Mouse (Mus musculus) heart, postnatal 36 days (tissue): ENCODE measurements around the gene Polr2c. TPM values are rescaled to one million over a fixed set of nuclear protein-coding genes. Genes with fewer than 3 reads are reported as not detected.
A peak's percentile ranks its signal among the peaks of the same experiment; 100 is the strongest.
"Not testable (repeated sequence)": the region's sequence is repeated elsewhere in the genome, so short reads cannot be mapped to it uniquely, and the experiment has no call there.

ENCODE experiments used
- DNase-seq, 2 experiments: peaks; one replicate each; pipeline ENCODE4 v3.0.0; 2021 to 2022
- intact Hi-C: fragments of 180-260 bp; cut with DNase I; formaldehyde crosslinking; loops from one replicate; pipeline ENCODE4 v1.15.1; 2025
- total RNA-seq, 2 experiments: library from RNA; stranded (reverse); gene quantifications; 2 replicates each; pipeline ENCODE4 v1.2.3; 2021

The Polr2c gene
- total RNA-seq, 2 experiments from 2014 or later, result 69.1 to 69.9 TPM

GRCm38 (mm10) chr8:94837662-94838574 is 19.3 kb upstream of the Polr2c start, which contains the start of the genes Coq9 and Ciapin1:
Coq9 (plus strand) TSS chr8:94838321.
Ciapin1 (minus strand) TSS chr8:94838358.
- intact Hi-C loops, result loop anchor here (5.0 kb wide), 1 partner anchor 741 kb away; the partner anchor contains the start of gene Bbs2
- DNase-seq, result peak; percentile 93

- intact Hi-C loops, result loop anchor here (5.0 kb wide), 1 partner anchor 741 kb away; the partner anchor contains the start of gene Bbs2
- peak in 1 of 2 experiments; percentile 79 for DNase-seq
These were observed 18.6 kb upstream of the Polr2c start for GRCm38 (mm10) chr8:94838600-94838999.

- intact Hi-C loops, result loop anchor here (10.0 kb wide), 1 partner anchor 624 kb away; no protein-coding TSS in a partner anchor
- DNase-seq, result no peak
These were observed 16.1 kb upstream of the Polr2c start for GRCm38 (mm10) chr8:94841183-94841582.

- intact Hi-C loops, result no loop called here
- no peak for DNase-seq
These were observed 7.2 kb upstream of the Polr2c start for GRCm38 (mm10) chr8:94850049-94850448.

GRCm38 (mm10) chr8:94854761-94855160 is 2.5 kb upstream of the Polr2c start:
- intact Hi-C loops, DNase-seq: not testable (repeated sequence)

GRCm38 (mm10) chr8:94857011-94857345 is 272 bp upstream of the Polr2c start:
- intact Hi-C loops, result no loop called here

GRCm38 (mm10) chr8:94861352-94861910 is 4.2 kb downstream of the Polr2c start:
- DNase-seq, result peak; percentile 71 to 74
- intact Hi-C loops, result no loop called here

More at GRCm38 (mm10) chr8:94857011-94857345, 272 bp upstream of the Polr2c start:
- DNase-seq, result no peak

GRCm38 (mm10) chr8:94862487-94863220 is 5.4 kb downstream of the Polr2c start:
- no peak for DNase-seq
- intact Hi-C loops, result no loop called here

GRCm38 (mm10) chr8:94863897-94864673 is 6.8 kb downstream of the Polr2c start:
- intact Hi-C loops, result no loop called here
- no peak for DNase-seq

GRCm38 (mm10) chr8:94865292-94865691 is 8.0 kb downstream of the Polr2c start:
- intact Hi-C loops, result no loop called here
- no peak for DNase-seq

GRCm38 (mm10) chr8:94866921-94867320 is 9.7 kb downstream of the Polr2c start:
- DNase-seq, result no peak
- intact Hi-C loops, result no loop called here

GRCm38 (mm10) chr8:94869146-94869545 is 11.9 kb downstream of the Polr2c start:
- DNase-seq, result no peak
- intact Hi-C loops, result no loop called here

GRCm38 (mm10) chr8:94870003-94870402 is 12.8 kb downstream of the Polr2c start:
- intact Hi-C loops, result loop anchor here (5.0 kb wide), 1 partner anchor 132 kb away; no protein-coding TSS in a partner anchor

GRCm38 (mm10) chr8:94870474-94871107 is 13.3 kb downstream of the Polr2c start:
- peak; percentile 26 to 39 for DNase-seq
- intact Hi-C loops, result loop anchor here (5.0 kb wide), 1 partner anchor 132 kb away; no protein-coding TSS in a partner anchor

More at GRCm38 (mm10) chr8:94870003-94870402, 12.8 kb downstream of the Polr2c start:
- no peak for DNase-seq

GRCm38 (mm10) chr8:94871108-94871894 is 14.1 kb downstream of the Polr2c start:
- DNase-seq, result peak; percentile 60 to 69
- intact Hi-C loops, result loop anchor here (5.0 kb wide), 1 partner anchor 131 kb away; no protein-coding TSS in a partner anchor

- intact Hi-C loops, result loop anchor here (1.0 to 5.0 kb wide), 2 partner anchors 13 to 130 kb away; no protein-coding TSS in a partner anchor
- no peak for DNase-seq
These were observed 14.9 kb downstream of the Polr2c start for GRCm38 (mm10) chr8:94872156-94872555.

- intact Hi-C loops, result loop anchor here (1.0 to 5.0 kb wide), 2 partner anchors 13 to 130 kb away; no protein-coding TSS in a partner anchor
- DNase-seq, result no peak
These were observed 15.3 kb downstream of the Polr2c start for GRCm38 (mm10) chr8:94872576-94872975.

- intact Hi-C loops, result loop anchor here (1.0 to 5.0 kb wide), 2 partner anchors 34 to 128 kb away; no protein-coding TSS in a partner anchor
- DNase-seq, result peak; percentile 80 to 81
These were observed 17.1 kb downstream of the Polr2c start for GRCm38 (mm10) chr8:94874358-94874757.
